Mouse (Mus musculus) neutrophil, adult 5-6 weeks (primary cell): ENCODE measurements around the gene Stox2. TPM values are rescaled to one million over a fixed set of nuclear protein-coding genes. Genes with fewer than 3 reads are reported as not detected.

ENCODE experiments used
- ATAC-seq: fragments of 151-379, 151-347 bp; 2 replicates; pipeline ENCODE4 v1.8.0; 2017; ENCODE audit warnings: mild to moderate bottlenecking, moderate TSS enrichment; ENCODE audit not compliant: insufficient number of reproducible peaks, poor library complexity, low FRiP score, severe bottlenecking; ENCODE audit errors: extremely low read depth
- total RNA-seq: library from RNA; stranded (forward); fragments of 200-1000 nt; gene quantifications from 2 replicates; pipeline ENCODE4 v1.2.3, GENCODE M21; 2017

Stox2 gene
- total RNA-seq, 1 experiment from 2014 or later: 0.70 TPM

- ATAC-seq: no peak
Observed at GRCm38 (mm10) chr8:47154521-47154920, 291.6 kb downstream of the Stox2 start.

GRCm38 (mm10) chr8:47145258-47145657 is 300.9 kb downstream of the Stox2 start:
- no peak for ATAC-seq

- ATAC-seq: no peak
Observed at GRCm38 (mm10) chr8:47136047-47136446, 310.1 kb downstream of the Stox2 start.

- ATAC-seq: no peak
Observed at GRCm38 (mm10) chr8:47135586-47135985, 310.6 kb downstream of the Stox2 start.

GRCm38 (mm10) chr8:47134736-47135135 is 311.4 kb downstream of the Stox2 start:
- ATAC-seq: no peak

- no peak for ATAC-seq
Observed at GRCm38 (mm10) chr8:47133381-47133780, 312.8 kb downstream of the Stox2 start.

Other genes starting within 250 kb of the Stox2 start
- gene Trappc11, start 87.1 kb upstream of the Stox2 start, total RNA-seq: 59.5 and 60.4 TPM in 2 replicates
- 11.4 and 12.4 TPM in 2 replicates for gene Rwdd4a, start 87.3 kb upstream of the Stox2 start, total RNA-seq
- gene Ing2, start 229.2 kb upstream of the Stox2 start, total RNA-seq: 31.4 and 46.9 TPM in 2 replicates